Mouse (Mus musculus) layer of hippocampus, postnatal 10 days (tissue): ENCODE measurements at regions not wholly inside any gene's neighbourhood (a gene's known extent, or its start where the extent isn't known, plus 50 kb on each side); places are given as distances from the start of the nearest gene placed in this dataset.
A peak's percentile ranks its signal among the peaks of the same experiment; 100 is the strongest.

ENCODE experiments used
- DNase-seq, 2 experiments: peaks; one replicate each; pipeline ENCODE4 v3.0.0; 2021; ENCODE audit warnings: low spot score in 2 of 2

GRCm38 (mm10) chr2:80717979-80718378 is 100.9 kb downstream of the Nup35 start:
- DNase-seq, result no peak

- DNase-seq, result no peak
Measured at GRCm38 (mm10) chr2:80724085-80724484, 107.0 kb downstream of the Nup35 start.

DNA sequence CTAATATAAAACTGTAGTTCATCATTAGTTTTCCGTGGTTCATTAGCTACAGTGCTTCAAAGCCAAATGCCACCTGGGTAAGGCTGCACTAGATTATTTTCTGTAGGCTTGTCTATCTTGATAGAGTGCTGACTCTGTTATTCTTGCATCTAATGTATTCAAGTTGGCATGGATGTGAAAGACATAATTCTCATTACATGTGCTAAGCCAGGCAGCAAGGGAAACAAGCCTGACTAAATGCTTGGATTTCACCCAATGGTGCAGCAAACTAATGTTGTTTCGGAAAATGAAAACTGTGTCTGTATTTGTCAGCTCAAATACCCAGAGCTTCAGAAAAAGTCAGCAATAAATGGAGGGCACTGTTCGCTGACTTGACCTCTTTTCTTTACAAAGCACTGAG is 114.3 kb downstream of the Nup35 start:
- no peak for DNase-seq

GRCm38 (mm10) chr2:80746737-80747136 is 129.7 kb downstream of the Nup35 start:
- no peak for DNase-seq

DNA sequence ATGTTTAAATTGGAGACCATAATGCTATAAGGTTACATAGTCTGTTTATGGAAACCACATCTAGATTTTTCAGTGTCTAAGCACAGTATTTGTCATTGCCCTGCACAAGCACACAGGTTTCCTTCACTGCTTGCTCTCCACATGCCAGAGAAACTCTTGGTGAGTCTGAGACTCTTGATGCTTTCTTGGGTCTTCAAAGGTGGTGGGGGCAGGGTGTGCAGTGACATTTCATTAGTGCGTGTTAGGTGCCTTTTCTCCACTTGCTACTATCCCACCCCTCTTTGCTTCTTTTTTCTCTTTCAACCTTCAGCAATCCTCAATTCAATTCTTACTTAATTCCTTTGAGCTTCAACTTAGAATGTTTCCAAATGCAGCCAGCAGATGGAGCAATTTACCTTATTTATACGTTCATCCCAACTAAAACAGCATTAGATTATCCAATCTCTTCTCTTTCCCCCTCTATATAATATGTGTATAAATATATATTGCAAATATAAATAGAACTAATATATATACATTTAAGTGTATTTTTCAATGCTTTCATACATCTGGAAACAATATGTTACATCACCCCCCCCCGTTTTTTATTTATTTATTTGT is 145.1 kb downstream of the Nup35 start:
- DNase-seq, result peak; percentile 38 to 56

DNA sequence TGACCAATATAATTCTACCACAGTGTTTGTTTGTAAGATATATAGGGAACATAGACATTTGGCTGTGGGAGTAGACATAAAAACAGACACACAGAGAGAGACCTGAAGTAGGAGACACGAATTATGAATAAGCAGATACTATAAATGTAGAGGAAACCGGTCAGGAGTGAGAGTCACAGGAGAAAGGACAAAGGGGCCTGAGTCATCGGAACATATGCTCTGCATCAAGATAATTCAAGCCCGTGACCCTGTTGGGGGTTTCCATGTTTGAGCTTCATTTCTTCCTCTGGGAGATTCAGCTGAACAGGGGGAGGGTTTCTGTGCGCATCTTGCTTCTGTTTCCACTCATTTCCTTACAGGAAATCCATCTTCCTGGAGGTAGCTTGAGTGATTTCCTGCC is 154.1 kb downstream of the Nup35 start:
- no peak for DNase-seq

DNA sequence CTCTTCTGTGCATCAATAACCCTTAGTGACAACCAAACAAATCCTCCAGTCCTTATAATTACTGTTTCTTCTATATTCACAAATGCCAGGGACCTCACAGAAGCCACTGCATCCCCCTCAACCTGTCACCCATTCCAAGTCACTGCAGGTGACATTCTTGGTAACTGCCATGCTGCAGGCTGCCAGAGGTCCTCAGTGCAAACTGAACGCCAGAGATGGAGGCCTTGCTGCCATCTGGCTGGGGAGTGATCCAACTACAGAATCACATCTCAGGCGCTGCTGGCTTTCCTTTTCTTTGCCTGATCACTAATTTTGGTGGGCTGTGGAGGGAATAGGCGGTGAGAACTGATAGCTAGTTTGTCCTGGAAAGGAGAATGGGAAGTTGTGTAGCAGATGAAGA is 155.4 kb downstream of the Nup35 start:
- DNase-seq, result peak; percentile 14 to 31

DNA sequence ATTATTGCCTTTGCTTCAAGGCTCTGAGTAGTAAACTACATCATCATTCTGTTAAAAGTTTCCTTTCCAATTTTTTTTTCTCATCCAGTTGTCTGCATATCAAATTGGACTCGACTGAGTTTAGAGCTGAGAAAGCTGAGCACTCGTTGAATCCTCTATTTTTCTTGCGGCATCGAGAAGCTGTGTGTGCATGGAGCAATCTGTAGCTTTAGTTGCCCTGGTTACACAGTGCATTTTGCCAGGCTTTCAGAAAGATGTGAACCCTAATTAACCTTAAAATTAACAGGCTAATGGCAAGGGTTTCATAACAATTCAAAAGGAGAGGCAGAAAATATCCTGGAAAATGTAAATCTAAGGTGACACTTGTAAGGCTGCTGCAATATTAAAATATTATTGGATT is 169.3 kb downstream of the Nup35 start:
- no peak for DNase-seq

- DNase-seq, result no peak
Measured at GRCm38 (mm10) chr2:80793345-80794147, 176.5 kb downstream of the Nup35 start.

DNA sequence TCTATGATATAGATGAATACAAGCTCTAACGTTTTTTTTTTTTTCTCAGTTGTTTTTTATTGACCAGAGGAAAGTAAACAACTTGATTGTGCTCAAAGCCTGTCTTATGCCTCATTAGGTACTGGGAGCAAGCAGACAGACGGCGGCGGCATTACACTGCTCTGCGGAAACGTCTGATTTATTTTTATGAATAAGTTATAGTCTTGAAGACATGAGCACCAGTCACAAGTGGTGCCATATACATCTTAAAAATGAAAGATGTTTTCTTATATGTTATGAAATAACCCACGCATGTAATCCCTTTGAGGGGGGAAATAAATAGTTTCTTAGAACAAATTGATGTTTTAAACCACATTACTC is 177.1 kb downstream of the Nup35 start:
- no peak for DNase-seq

DNA sequence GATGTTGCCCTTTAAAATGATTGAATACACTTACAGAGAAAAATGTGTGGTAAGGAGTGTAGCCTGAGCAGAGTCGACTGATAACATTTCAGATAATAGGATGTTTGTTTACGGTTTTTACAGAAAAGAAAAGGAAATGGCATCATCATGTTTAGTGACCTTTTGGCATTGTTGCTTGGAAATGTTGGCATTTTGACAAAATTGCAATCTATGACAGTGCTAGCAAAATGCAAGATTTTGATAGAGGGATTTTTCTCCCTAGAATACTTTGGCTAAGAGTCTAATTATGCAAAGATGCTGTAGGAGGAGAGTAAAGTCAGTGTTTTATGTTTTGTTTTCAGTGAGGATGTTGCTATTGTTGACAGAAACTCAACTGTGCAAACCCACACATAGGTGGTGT is 202.2 kb downstream of the Nup35 start:
- DNase-seq, result no peak

DNA sequence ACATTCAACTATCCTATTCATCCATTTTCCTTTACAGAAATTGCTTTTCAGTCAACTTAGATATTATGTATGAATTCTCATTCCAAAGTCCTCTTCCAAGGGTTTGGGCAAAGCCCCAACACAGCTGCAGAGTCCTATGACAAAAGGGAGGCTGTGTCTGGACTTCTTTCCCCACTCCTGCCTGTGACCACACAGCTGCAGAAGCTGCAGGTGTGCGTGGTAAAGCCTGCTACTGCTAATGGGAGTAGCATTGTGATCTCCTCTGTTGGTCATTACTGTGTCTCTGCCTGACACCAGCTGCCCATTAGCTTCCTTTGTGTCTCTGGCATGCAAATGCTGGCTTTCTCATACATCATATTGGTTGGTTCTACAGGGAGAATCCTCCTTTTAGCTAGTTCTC is 234.0 kb downstream of the Nup35 start:
- no peak for DNase-seq

- no peak for DNase-seq
Measured at GRCm38 (mm10) chr2:80855214-80855613, 238.2 kb downstream of the Nup35 start.

- peak; percentile 15 to 25 for DNase-seq
Measured at GRCm38 (mm10) chr2:80870046-80870445, 253.0 kb downstream of the Nup35 start.

DNA sequence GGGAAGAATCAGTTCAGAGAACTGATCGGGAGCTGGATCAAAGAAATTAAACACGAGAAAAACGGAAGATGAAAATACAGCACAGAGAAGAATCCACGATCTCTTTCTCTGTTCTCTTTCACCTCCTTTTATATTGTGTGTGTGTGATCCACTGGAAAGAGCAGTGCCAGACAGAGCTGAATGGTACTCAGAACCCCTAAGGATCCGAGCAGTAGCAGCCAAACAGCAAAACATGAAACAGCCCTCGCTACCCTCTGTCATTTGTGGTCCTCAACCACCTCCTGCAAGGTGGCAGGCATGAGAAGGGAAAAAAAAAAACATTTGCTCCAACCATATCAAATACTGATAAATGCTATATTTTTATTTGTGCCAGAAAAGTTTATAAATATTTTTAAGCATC is 253.4 kb downstream of the Nup35 start:
- no peak for DNase-seq

DNA sequence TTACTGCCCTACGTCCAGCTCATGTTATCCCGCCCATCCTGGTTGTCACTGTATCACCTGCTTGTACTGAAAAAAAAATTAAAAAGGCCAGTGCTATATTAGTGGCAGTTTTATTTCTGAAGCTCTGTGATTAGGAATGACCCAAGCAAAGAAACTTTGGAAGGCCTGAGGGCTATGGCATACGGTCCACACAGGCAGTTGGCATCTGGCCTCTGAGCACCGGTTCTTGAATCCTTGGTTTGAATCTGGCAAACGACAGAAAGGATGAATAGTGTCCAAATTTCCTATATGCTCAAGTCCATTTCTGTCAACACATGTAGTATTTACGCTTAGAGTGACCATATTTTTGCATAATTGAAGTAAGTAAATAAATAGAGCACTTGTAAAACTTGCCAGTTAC is 254.3 kb downstream of the Nup35 start:
- no peak for DNase-seq

DNA sequence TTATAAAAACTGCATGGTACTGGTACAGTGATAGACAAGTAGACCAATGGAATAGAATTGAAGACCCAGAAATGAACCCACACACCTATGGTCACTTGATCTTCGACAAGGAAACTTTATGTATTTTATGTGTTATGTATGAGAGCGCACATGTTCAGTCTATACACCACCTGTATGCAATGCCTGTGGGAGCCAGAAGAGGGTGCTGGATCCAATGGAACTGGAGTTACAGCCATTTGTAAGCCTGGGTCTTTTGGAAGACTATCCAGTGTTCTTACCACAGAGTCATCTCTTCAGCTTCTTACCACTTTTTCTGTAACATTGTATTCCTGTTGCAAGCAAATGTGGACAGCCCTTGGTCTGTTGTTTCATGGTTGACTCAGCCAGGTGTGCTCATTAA is 261.4 kb downstream of the Nup35 start:
- no peak for DNase-seq

- no peak for DNase-seq
Measured at GRCm38 (mm10) chr2:80884231-80884630, 267.2 kb downstream of the Nup35 start.

GRCm38 (mm10) chr2:80902050-80902449 is 285.0 kb downstream of the Nup35 start:
- no peak for DNase-seq

DNA sequence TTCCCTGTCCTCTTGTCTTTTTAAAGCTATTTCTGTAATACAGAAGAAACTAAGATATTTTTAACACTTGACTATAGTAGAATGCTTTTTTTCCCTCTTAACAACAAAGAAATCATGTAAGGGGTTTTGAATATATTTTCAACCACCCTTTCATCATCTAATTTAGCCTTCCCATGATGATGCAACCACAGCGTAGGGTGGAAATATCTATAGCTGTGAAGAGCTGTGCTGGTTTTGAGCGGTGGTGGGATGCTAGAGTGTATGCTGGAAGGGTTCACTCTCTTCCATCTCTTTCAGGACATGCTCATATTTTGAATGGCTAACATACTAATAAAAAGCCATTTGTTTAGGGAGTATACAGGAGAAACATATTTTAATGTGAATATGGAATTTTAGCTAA is 296.4 kb downstream of the Nup35 start:
- no peak for DNase-seq

DNA sequence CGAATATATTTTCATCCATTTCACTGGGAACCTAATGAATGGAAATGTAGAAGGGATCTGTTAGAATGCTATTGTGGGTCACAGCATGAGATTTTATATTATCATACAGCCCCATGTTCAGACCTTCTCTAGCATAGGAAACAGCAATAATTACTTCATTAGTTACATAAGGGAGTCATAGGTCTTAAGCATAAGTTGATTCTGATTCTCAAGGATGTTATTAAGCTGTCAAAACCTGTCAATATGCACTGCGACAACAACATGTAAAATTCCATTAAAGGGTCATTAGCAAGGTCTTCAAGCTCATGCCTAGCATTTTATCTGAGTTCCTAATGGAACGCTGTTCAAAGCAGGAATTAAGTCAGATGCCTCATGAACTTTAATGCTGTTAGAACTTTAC is 328.5 kb downstream of the Nup35 start:
- no peak for DNase-seq

DNA sequence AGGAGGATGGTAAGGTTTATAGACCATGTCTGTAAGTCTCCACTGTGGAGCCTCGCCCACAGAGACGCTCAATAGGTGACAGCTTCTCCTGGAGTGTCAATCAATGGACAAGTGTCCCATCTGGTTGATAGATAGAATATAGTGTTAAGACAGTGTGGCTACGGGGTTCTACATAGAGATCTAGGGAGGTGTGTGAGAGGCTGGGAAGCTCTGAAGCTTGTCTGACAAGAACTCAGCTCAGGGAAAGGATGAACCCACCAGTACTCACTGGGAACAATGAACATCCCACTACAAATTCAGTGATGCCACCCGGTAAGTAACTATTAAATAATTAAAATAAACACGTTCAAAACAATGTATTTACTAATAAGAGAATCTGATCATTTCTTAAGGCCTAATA is 349.7 kb downstream of the Nup35 start:
- DNase-seq, result no peak

GRCm38 (mm10) chr2:80967260-80967659 is 350.2 kb downstream of the Nup35 start:
- DNase-seq, result no peak
